Mouse (Mus musculus) B cell, adult 2 months (primary cell): ENCODE data around the gene Clip1.
A peak's percentile ranks its signal among the peaks of the same experiment; 100 is the strongest.
"Not testable (repeated sequence)": the region's sequence is repeated elsewhere in the genome, so short reads cannot be mapped to it uniquely, and the experiment has no call there.

Experiments used
- DNase-seq, 2 experiments: peaks; one replicate each; pipeline ENCODE4 v3.0.0; 2022

Clip1 gene

GRCm38 (mm10) chr5:123684221-123685144 lies at the start of gene Clip1:
TSS of gene Clip1 (minus strand) at chr5:123684618.
- DNase-seq, result peak in 1 of 2 experiments; percentile 17

GRCm38 (mm10) chr5:123730981-123731380 lies 46.6 kb upstream of the Clip1 start:
- DNase-seq, result no peak

GRCm38 (mm10) chr5:123723816-123724215 lies 39.4 kb upstream of the Clip1 start:
- not testable (repeated sequence) for DNase-seq

- peak; percentile 95 to 96 for DNase-seq
Measured at GRCm38 (mm10) chr5:123720328-123721311, 36.2 kb upstream of the Clip1 start, which contains the start of gene Zcchc8. TSS of gene Zcchc8 (minus strand) at chr5:123721100.

- no peak for DNase-seq
Measured at GRCm38 (mm10) chr5:123714622-123715021, 30.2 kb upstream of the Clip1 start.

- no peak for DNase-seq
Measured at GRCm38 (mm10) chr5:123713782-123714181, 29.4 kb upstream of the Clip1 start.

- DNase-seq, result no peak
Measured at GRCm38 (mm10) chr5:123709571-123709970, 25.2 kb upstream of the Clip1 start.

- no peak for DNase-seq
Measured at GRCm38 (mm10) chr5:123708598-123708997, 24.2 kb upstream of the Clip1 start.

GRCm38 (mm10) chr5:123700625-123701024 lies 16.2 kb upstream of the Clip1 start:
- no peak for DNase-seq

- DNase-seq, result peak; percentile 80 to 82
Measured at GRCm38 (mm10) chr5:123699198-123699597, 14.8 kb upstream of the Clip1 start.

GRCm38 (mm10) chr5:123696961-123697360 lies 12.5 kb upstream of the Clip1 start:
- no peak for DNase-seq

- no peak for DNase-seq
Measured at GRCm38 (mm10) chr5:123696244-123696643, 11.8 kb upstream of the Clip1 start.

GRCm38 (mm10) chr5:123694468-123694867 lies 10.1 kb upstream of the Clip1 start:
- DNase-seq, result no peak

GRCm38 (mm10) chr5:123683377-123684220 lies 819 bp downstream of the Clip1 start:
- peak; percentile 58 to 64 for DNase-seq

- no peak for DNase-seq
Measured at GRCm38 (mm10) chr5:123683043-123683376, 1.4 kb downstream of the Clip1 start.

- no peak for DNase-seq
Measured at GRCm38 (mm10) chr5:123682372-123682771, 2.0 kb downstream of the Clip1 start.

GRCm38 (mm10) chr5:123679546-123680263 lies 4.7 kb downstream of the Clip1 start:
- no peak for DNase-seq

GRCm38 (mm10) chr5:123679106-123679505 lies 5.3 kb downstream of the Clip1 start:
- no peak for DNase-seq

- DNase-seq, result no peak
Measured at GRCm38 (mm10) chr5:123675717-123676116, 8.7 kb downstream of the Clip1 start.

- no peak for DNase-seq
Measured at GRCm38 (mm10) chr5:123675221-123675620, 9.2 kb downstream of the Clip1 start.

GRCm38 (mm10) chr5:123671473-123671820 lies 13.0 kb downstream of the Clip1 start:
- no peak for DNase-seq
